Mouse (Mus musculus): ENCODE data around the gene Gm5798.
"Not testable (repeated sequence)": the region's sequence is repeated elsewhere in the genome, so short reads cannot be mapped to it uniquely, and the experiment has no call there.

Gm5798 gene

DNA sequence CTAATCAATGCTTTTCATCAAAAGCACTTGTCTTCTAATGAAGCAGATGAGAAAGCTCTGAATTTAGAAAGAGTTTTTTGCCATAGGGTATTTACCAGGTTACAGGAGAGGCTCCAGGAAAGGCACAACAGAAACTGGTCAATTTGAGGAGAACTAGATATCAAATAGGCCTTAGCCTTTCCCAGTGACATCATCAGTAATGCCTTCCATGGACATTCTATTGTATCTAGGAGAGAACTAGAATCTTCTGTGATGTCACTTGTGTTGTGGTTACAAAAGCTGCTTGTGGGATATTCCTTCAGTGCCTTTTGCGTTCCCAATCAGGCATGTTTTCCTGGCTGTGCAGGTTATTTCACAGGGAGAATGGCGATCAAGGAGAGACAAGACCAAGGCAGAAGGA lies at the start of gene Gm5798:
Gm5798 (plus strand) TSS at position 301 of the 400 bp plus-strand sequence.
- not testable (repeated sequence) for DNase-seq

DNA sequence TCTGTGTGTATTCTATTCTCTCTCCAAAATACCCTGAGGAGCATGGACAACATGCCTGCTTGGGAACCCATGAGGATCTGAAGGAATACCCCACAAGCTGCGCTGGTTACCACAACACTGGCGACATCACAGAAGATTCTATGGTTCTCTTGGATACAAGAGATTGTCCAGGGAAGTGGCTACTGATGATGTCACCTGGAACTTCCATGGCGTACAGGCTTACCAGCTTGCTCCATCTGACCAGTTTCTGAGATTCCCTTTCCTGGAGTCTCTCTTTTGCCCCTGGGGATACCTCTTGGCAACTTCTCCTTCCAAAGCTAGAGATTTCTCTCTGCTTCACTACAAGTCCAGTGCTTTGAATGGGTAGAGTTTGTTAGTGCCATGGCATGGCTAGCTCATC lies 37.9 kb downstream of the Gm5798 start, which contains the start of gene Gm7945:
Gm7945 (minus strand) TSS at position 101 of the 400 bp plus-strand sequence.
- not testable (repeated sequence) for DNase-seq
